Mouse (Mus musculus) cerebellum, adult 2 months (tissue): ENCODE results near the gene Rassf2.

Source experiments
- CTCF ChIP-seq: fragments of 200-500 bp; IDR thresholded peaks from 2 replicates; pipeline ENCODE4 v1.5.1; 2011; ENCODE audit warnings: low read depth, mild to moderate bottlenecking, control low read depth, low read length, moderate library complexity, borderline replicate concordance; ENCODE audit not compliant: insufficient read depth
- POLR2A ChIP-seq: fragments of 200-500 bp; IDR thresholded peaks from 2 replicates; pipeline ENCODE4 v1.6.1; 2011; ENCODE audit warnings: low read length, control low read depth, borderline replicate concordance; ENCODE audit not compliant: insufficient read depth

DNA sequence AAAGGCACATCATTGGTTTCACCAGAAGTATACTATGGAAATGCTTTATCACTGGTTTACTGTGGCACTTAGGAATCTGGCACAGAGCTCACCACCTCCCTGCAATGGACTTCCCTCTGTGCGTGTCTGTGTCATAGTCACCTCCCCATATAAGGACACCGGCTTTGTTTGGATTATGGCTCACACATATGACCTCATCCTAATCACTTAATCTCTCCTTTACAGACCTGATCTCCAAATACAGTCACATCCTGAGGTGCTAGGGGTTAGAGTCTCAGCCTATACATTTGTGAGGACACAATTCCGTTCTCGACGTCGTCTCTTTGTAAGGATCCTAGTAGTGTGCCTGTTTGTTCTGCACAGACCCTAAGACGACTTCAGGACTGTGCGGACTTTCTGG lies 84.8 kb downstream of the Rassf2 start:
- no peak for TF ChIP-seq POLR2A
- no peak for TF ChIP-seq CTCF
